ENCODE assay signal across 8 mouse cellular contexts in genomic region chr6:97059599-97059998, GRCm38 (mm10). TPM values are rescaled to one million over a fixed set of nuclear protein-coding genes. Genes with fewer than 3 reads are reported as not detected.
DNase-seq lines count a peak whose midpoint lies in the region; ATAC-seq and TF ChIP-seq lines count a peak whose summit lies in the region.

No protein-coding gene starts in this region.

- ATAC-seq in erythroid progenitor cell, adult 5-6 weeks (replicated peaks; ENCODE audit: low FRiP score, poor library complexity, severe bottlenecking): no peak

- intact Hi-C loops in heart, postnatal 25 days (cut with DNase I): no loop called here

- peak overlapping the region; percentile 8; the same call in 1 of the 2 replicates for H3K9ac ChIP-seq in ES-Bruce4 (ENCODE audit: low read depth, poor library complexity, severe bottlenecking)

- no peak for TF ChIP-seq EP300 in ES-Bruce4 (IDR thresholded peaks at IDR 0.05; ENCODE audit: insufficient read depth, low read depth, low read length)

- DNase-seq in heart, embryonic 10.5 days (ENCODE audit: low spot score): no peak
- no peak for DNase-seq in heart, postnatal 25 days (ENCODE audit: low spot score)
- DNase-seq in hindbrain, embryonic 10.5 days (ENCODE audit: low spot score): peak; percentile 13
- no peak for DNase-seq in midbrain, embryonic 10.5 days (ENCODE audit: low spot score)
- no peak for DNase-seq in natural killer cell, adult 2 months (ENCODE audit: low spot score in 2 of 2)
- DNase-seq in adrenal gland, adult 8-10 months: no peak

- peak overlapping the region; percentile 60 for H3K4me3 ChIP-seq in heart, embryonic 10.5 days
- H3K4me3 ChIP-seq in ES-Bruce4 (ENCODE audit: low read depth, low read length): peak overlapping the region; percentile 70
- H3K4me3 ChIP-seq in hindbrain, embryonic 10.5 days: peak overlapping the region; percentile 59
- peak overlapping the region; percentile 58 for H3K4me3 ChIP-seq in midbrain, embryonic 10.5 days

- no peak for TF ChIP-seq CTCF in ES-Bruce4 (IDR thresholded peaks at IDR 0.05; ENCODE audit: low read depth, low read length)

- WGBS in heart, embryonic 10.5 days: 2% methylated on average over 10 of the region's 10 CpGs
- 2% methylated on average over 10 of the region's 10 CpGs for WGBS in hindbrain, embryonic 10.5 days
- WGBS in midbrain, embryonic 10.5 days: 6% methylated on average over 10 of the region's 10 CpGs

- H3K27ac ChIP-seq in heart, embryonic 10.5 days: no peak overlapping the region
- H3K27ac ChIP-seq in ES-Bruce4 (ENCODE audit: insufficient read depth, low read length): no peak overlapping the region
- H3K27ac ChIP-seq in hindbrain, embryonic 10.5 days: peak overlapping the region; percentile 69; the same call in 1 of the 2 replicates
- peak overlapping the region; percentile 14 for H3K27ac ChIP-seq in midbrain, embryonic 10.5 days (replicated peaks)

- H3K36me3 ChIP-seq in heart, embryonic 10.5 days: no peaks in the 10 kb centered on the region
- H3K36me3 ChIP-seq in ES-Bruce4 (ENCODE audit: control insufficient read depth, insufficient read depth, low read length, poor library complexity, severe bottlenecking): no peaks in the 10 kb centered on the region
- no peaks in the 10 kb centered on the region for H3K36me3 ChIP-seq in hindbrain, embryonic 10.5 days
- no peaks in the 10 kb centered on the region for H3K36me3 ChIP-seq in midbrain, embryonic 10.5 days

- peaks cover 20% of the 10 kb centered on the region for H3K4me1 ChIP-seq in heart, embryonic 10.5 days
- peaks cover 3% of the 10 kb centered on the region for H3K4me1 ChIP-seq in ES-Bruce4 (ENCODE audit: control insufficient read depth, insufficient read depth, low read length)
- peaks cover 27% of the 10 kb centered on the region for H3K4me1 ChIP-seq in hindbrain, embryonic 10.5 days (replicated peaks)
- H3K4me1 ChIP-seq in midbrain, embryonic 10.5 days: peaks cover 28% of the 10 kb centered on the region

- H3K27me3 ChIP-seq in heart, embryonic 10.5 days (ENCODE audit: insufficient read depth, poor library complexity, severe bottlenecking): peaks cover 55% of the 10 kb centered on the region
- H3K27me3 ChIP-seq in ES-Bruce4 (ENCODE audit: control insufficient read depth, insufficient read depth, low read length, poor library complexity, severe bottlenecking): no peaks in the 10 kb centered on the region
- peaks cover 47% of the 10 kb centered on the region for H3K27me3 ChIP-seq in hindbrain, embryonic 10.5 days (ENCODE audit: insufficient read depth, poor library complexity, severe bottlenecking)
- peaks cover 56% of the 10 kb centered on the region for H3K27me3 ChIP-seq in midbrain, embryonic 10.5 days (ENCODE audit: low read depth, poor library complexity, severe bottlenecking)

- TF ChIP-seq POLR2A in ES-Bruce4 (IDR thresholded peaks at IDR 0.05; ENCODE audit: insufficient read depth, low read length): no peak

- no peaks in the 10 kb centered on the region for H3K9me3 ChIP-seq in heart, embryonic 10.5 days
- H3K9me3 ChIP-seq in ES-Bruce4 (replicated peaks; ENCODE audit: control insufficient read depth, insufficient read depth, low read length, poor library complexity, severe bottlenecking): no peaks in the 10 kb centered on the region
- H3K9me3 ChIP-seq in hindbrain, embryonic 10.5 days: no peaks in the 10 kb centered on the region
- no peaks in the 10 kb centered on the region for H3K9me3 ChIP-seq in midbrain, embryonic 10.5 days (replicated peaks)

RNA-seq across cellular contexts. Expression of gene Fam19a4, which starts 0.6 kb away (rescaled TPM):
- 0.11 TPM in 1 of 2 replicates, not detected in the other for polyA plus RNA-seq in heart, embryonic 10.5 days (2016; fragmentation: Nextera tagmentation; extraction: Ambion mirVana)
- total RNA-seq in heart, postnatal 25 days (2021): not detected
- 0.35 TPM in 1 of 2 replicates, not detected in the other for polyA plus RNA-seq in ES-Bruce4 (2011; ENCODE audit: insufficient read depth, insufficient read length, low read depth, missing spikeins)
- 3.7 and 5.7 TPM in 2 replicates for polyA plus RNA-seq in hindbrain, embryonic 10.5 days (2016; fragmentation: Nextera tagmentation; extraction: Ambion mirVana)
- polyA plus RNA-seq in midbrain, embryonic 10.5 days (2016; fragmentation: Nextera tagmentation; extraction: Ambion mirVana): 1.8 and 3.0 TPM in 2 replicates
- 1 to 10 TPM in 2 of 4 experiments, under 1 TPM in 2; 0.70 to 2.8 (median 1.2) TPM for total RNA-seq in adrenal gland, adult 8-10 months (2022)
- total RNA-seq in erythroid progenitor cell, adult 5-6 weeks (2015; ENCODE audit: low replicate concordance): not detected in 2 replicates
- total RNA-seq in erythroid progenitor cell, adult 5-6 weeks (2017; ENCODE audit: low replicate concordance): not detected in 2 replicates

Comparison
In these comparisons a context has a peak if more than half of its experiments do, and no peak if none do; other contexts are left out.
1. H3K27ac ChIP-seq: peak in hindbrain, embryonic 10.5 days (single experiment) and midbrain, embryonic 10.5 days (single experiment); none in heart, embryonic 10.5 days (single experiment) and ES-Bruce4 (single experiment).
2. Peak in every context shown above with its lines, with median percentiles within 50 percentile points of each other: H3K4me3 ChIP-seq.